In genomic region chr2:135278506-135278905, GRCm38 (mm10) we compare ENCODE assay signal across 9 mouse cellular contexts.
DNase-seq lines count a peak whose midpoint lies in the region; ATAC-seq and TF ChIP-seq lines count a peak whose summit lies in the region.
"Had no signal": no experiment of that assay in that cellular context is flagged by ENCODE, and none has a peak within 500 bp of the region (broad histone marks: within the 10 kb centered on the region; RNA-seq: fewer than 3 reads in every experiment).

No protein-coding gene starts in this region.

- peak; percentile 41 for DNase-seq in midbrain, embryonic 14.5 days
- DNase-seq in midbrain, embryonic 11.5 days (ENCODE audit: low spot score, missing footprints) = no peak
- peak; percentile 34 for DNase-seq in cerebellum, adult 9-11 months
- peak; percentile 31 for DNase-seq in layer of hippocampus, adult 9-10 months (ENCODE audit: low spot score)
- no peak for DNase-seq in gastrocnemius, postnatal 14 days
- DNase-seq in liver = no peak
- DNase-seq: kidney, postnatal 36 days; thymus, postnatal 36 days had no signal

- H3K9me3 ChIP-seq in midbrain, embryonic 14.5 days (ENCODE audit: control insufficient read depth, low read length) = no peaks in the 10 kb centered on the region
- no peaks in the 10 kb centered on the region for H3K9me3 ChIP-seq in midbrain, embryonic 11.5 days (ENCODE audit: control insufficient read depth, low read length)

- ATAC-seq in midbrain, embryonic 14.5 days (ENCODE audit: low FRiP score, low TSS enrichment) = 0 out of 2 replicates have a peak, but pooled peaks have one; percentile 14
- no peak for ATAC-seq in midbrain, embryonic 11.5 days (ENCODE audit: low FRiP score)

- no peak overlapping the region for H3ac ChIP-seq in myocyte (ENCODE audit: control insufficient read depth, insufficient read length)

- no peak overlapping the region; the same call in 1 of the 2 replicates for H3K27ac ChIP-seq in midbrain, embryonic 14.5 days (replicated peaks; ENCODE audit: low read depth, low read length)
- no peak overlapping the region for H3K27ac ChIP-seq in midbrain, embryonic 11.5 days (ENCODE audit: low read depth, low read length)

- no peaks in the 10 kb centered on the region for H3K4me1 ChIP-seq in midbrain, embryonic 14.5 days (ENCODE audit: control insufficient read depth, insufficient read depth, low read length)
- H3K4me1 ChIP-seq in midbrain, embryonic 11.5 days (ENCODE audit: control insufficient read depth, insufficient read depth, low read length) = no peaks in the 10 kb centered on the region

- no peak overlapping the region for H3K9ac ChIP-seq in midbrain, embryonic 14.5 days (replicated peaks; ENCODE audit: low read length)
- H3K9ac ChIP-seq in midbrain, embryonic 11.5 days (ENCODE audit: low read length) = no peak overlapping the region

- no peak overlapping the region for H3K4me3 ChIP-seq in midbrain, embryonic 14.5 days (replicated peaks; ENCODE audit: low read depth, low read length)
- H3K4me3 ChIP-seq in midbrain, embryonic 11.5 days (ENCODE audit: low read depth, low read length) = no peak overlapping the region
- no peak overlapping the region for H3K4me3 ChIP-seq in myocyte

- H3K27me3 ChIP-seq in midbrain, embryonic 14.5 days (ENCODE audit: control insufficient read depth, insufficient read depth, low read length) = no peaks in the 10 kb centered on the region
- H3K27me3 ChIP-seq in midbrain, embryonic 11.5 days (ENCODE audit: control insufficient read depth, insufficient read depth, low read length) = no peaks in the 10 kb centered on the region
- H3K27me3 ChIP-seq in myocyte (ENCODE audit: control insufficient read depth, insufficient read depth, insufficient read length) = no peaks in the 10 kb centered on the region

- intact Hi-C loops in gastrocnemius, postnatal 14 days (cut with DNase I; ENCODE audit: low total_unique reads) = no loop called here

- no peak for TF ChIP-seq POLR2A in myocyte (IDR thresholded peaks at IDR 0.05; ENCODE audit: insufficient read length, low read depth)

- no peaks in the 10 kb centered on the region for H3K79me2 ChIP-seq in myocyte (ENCODE audit: control insufficient read depth, insufficient read depth)

- 48% methylated on average over 3 of the region's 3 CpGs for WGBS in midbrain, embryonic 14.5 days
- WGBS in midbrain, embryonic 11.5 days = 73% methylated on average over 3 of the region's 3 CpGs

- H3K4me2 ChIP-seq in midbrain, embryonic 14.5 days (ENCODE audit: low read length) = no peak overlapping the region
- H3K4me2 ChIP-seq in midbrain, embryonic 11.5 days = no peak overlapping the region
- no peak overlapping the region for H3K4me2 ChIP-seq in myocyte (ENCODE audit: low read depth)

- no peaks in the 10 kb centered on the region for H3K36me3 ChIP-seq in midbrain, embryonic 14.5 days (ENCODE audit: control insufficient read depth, insufficient read depth, low read length)
- no peaks in the 10 kb centered on the region for H3K36me3 ChIP-seq in midbrain, embryonic 11.5 days (ENCODE audit: control insufficient read depth, insufficient read depth, low read length)
- no peaks in the 10 kb centered on the region for H3K36me3 ChIP-seq in myocyte (ENCODE audit: control insufficient read depth, insufficient read depth)

TF ChIP-seq in myocyte, 11 proteins besides CTCF, POLR2A, EP300 and RAD21:
- TF ChIP-seq REST (IDR thresholded peaks at IDR 0.05; ENCODE audit: insufficient read depth, insufficient read length) = no peak
- TF ChIP-seq CEBPB (IDR thresholded peaks at IDR 0.05; ENCODE audit: insufficient read depth, poor library complexity, severe bottlenecking) = no peak
- TF ChIP-seq USF1 (IDR thresholded peaks at IDR 0.05; ENCODE audit: low read depth) = no peak
- no peak for TF ChIP-seq TCF12 (IDR thresholded peaks at IDR 0.05; ENCODE audit: insufficient read depth, poor library complexity, severe bottlenecking)
- TF ChIP-seq MYOD1 (IDR thresholded peaks at IDR 0.05; ENCODE audit: control insufficient read depth in 1 of 3, insufficient read length in 2 of 3, low read depth in 2 of 3) = peak in 2 of 3 experiments; percentile 2 to 38
TF ChIP-seq in myocyte: peak in this region for 1.

Comparison
In these comparisons a context has a peak if more than half of its experiments do, and no peak if none do; other contexts are left out.
1. DNase-seq: peak in midbrain, embryonic 14.5 days (single experiment), cerebellum, adult 9-11 months (single experiment) and layer of hippocampus, adult 9-10 months (single experiment); none in midbrain, embryonic 11.5 days (single experiment), gastrocnemius, postnatal 14 days (single experiment) and liver (single experiment).